Mouse (Mus musculus): ENCODE data around the gene Ank3. TPM values are rescaled to one million over a fixed set of nuclear protein-coding genes. Genes with fewer than 3 reads are reported as not detected.

The Ank3 gene
- total RNA-seq, 2 experiments from 2014 or later, result 573 to 576 TPM

- no peak for DNase-seq
- intact Hi-C loops (cut with DNase I), result no loop called here
These were observed 166.5 kb downstream of the Ank3 start for GRCm38 (mm10) chr10:69565052-69565451.

GRCm38 (mm10) chr10:69568976-69569375 lies 170.4 kb downstream of the Ank3 start:
- intact Hi-C loops (cut with DNase I), result no loop called here
- DNase-seq, result no peak

GRCm38 (mm10) chr10:69569740-69570139 lies 171.2 kb downstream of the Ank3 start:
- intact Hi-C loops (cut with DNase I), result no loop called here
- DNase-seq, result no peak

- intact Hi-C loops (cut with DNase I), result no loop called here
- no peak for DNase-seq
These were observed 172.1 kb downstream of the Ank3 start for GRCm38 (mm10) chr10:69570466-69571288.

GRCm38 (mm10) chr10:69571422-69571821 lies 172.8 kb downstream of the Ank3 start:
- intact Hi-C loops (cut with DNase I), result no loop called here
- DNase-seq, result no peak

GRCm38 (mm10) chr10:69571972-69572371 lies 173.4 kb downstream of the Ank3 start:
- no peak for DNase-seq
- intact Hi-C loops (cut with DNase I), result no loop called here

- intact Hi-C loops (cut with DNase I), result no loop called here
- no peak for DNase-seq
These were observed 174.5 kb downstream of the Ank3 start for GRCm38 (mm10) chr10:69573054-69573453.

GRCm38 (mm10) chr10:69573746-69574145 lies 175.2 kb downstream of the Ank3 start:
- intact Hi-C loops (cut with DNase I), result no loop called here

GRCm38 (mm10) chr10:69574190-69574663 lies 175.7 kb downstream of the Ank3 start:
- intact Hi-C loops (cut with DNase I), result no loop called here
- DNase-seq, result no peak

More at GRCm38 (mm10) chr10:69573746-69574145, 175.2 kb downstream of the Ank3 start:
- DNase-seq, result no peak

GRCm38 (mm10) chr10:69574894-69575293 lies 176.3 kb downstream of the Ank3 start:
- intact Hi-C loops (cut with DNase I), result no loop called here

GRCm38 (mm10) chr10:69575451-69575850 lies 176.9 kb downstream of the Ank3 start:
- intact Hi-C loops (cut with DNase I), result no loop called here
- DNase-seq, result no peak

More at GRCm38 (mm10) chr10:69574894-69575293, 176.3 kb downstream of the Ank3 start:
- DNase-seq, result no peak

- intact Hi-C loops (cut with DNase I), result no loop called here
- DNase-seq, result no peak
These were observed 177.7 kb downstream of the Ank3 start for GRCm38 (mm10) chr10:69576264-69576663.

GRCm38 (mm10) chr10:69577061-69577728 lies 178.6 kb downstream of the Ank3 start:
- intact Hi-C loops (cut with DNase I), result no loop called here
- DNase-seq, result no peak

GRCm38 (mm10) chr10:69577729-69578061 lies 179.1 kb downstream of the Ank3 start:
- DNase-seq, result no peak
- intact Hi-C loops (cut with DNase I), result no loop called here

GRCm38 (mm10) chr10:69579585-69579984 lies 181.0 kb downstream of the Ank3 start:
- no peak for DNase-seq
- intact Hi-C loops (cut with DNase I), result no loop called here

GRCm38 (mm10) chr10:69581525-69581924 lies 183.0 kb downstream of the Ank3 start:
- no peak for DNase-seq
- intact Hi-C loops (cut with DNase I), result no loop called here

GRCm38 (mm10) chr10:69583874-69584481 lies 185.4 kb downstream of the Ank3 start:
- peak; percentile 38 for DNase-seq
- intact Hi-C loops (cut with DNase I), result no loop called here

GRCm38 (mm10) chr10:69584566-69584965 lies 186.0 kb downstream of the Ank3 start:
- DNase-seq, result peak; percentile 27
- intact Hi-C loops (cut with DNase I), result no loop called here

- no peak for DNase-seq
- intact Hi-C loops (cut with DNase I), result no loop called here
These were observed 186.7 kb downstream of the Ank3 start for GRCm38 (mm10) chr10:69585271-69585670.

GRCm38 (mm10) chr10:69594186-69595131 lies 195.9 kb downstream of the Ank3 start:
- intact Hi-C loops (cut with DNase I), result no loop called here
- DNase-seq, result peak; percentile 93

Measured in left cerebral cortex, postnatal 4 days (tissue).